Mouse (Mus musculus) embryonic fibroblast, embryonic 13.5 days (primary cell): ENCODE data around the gene Hmcn1. TPM values are rescaled to one million over a fixed set of nuclear protein-coding genes. Genes with fewer than 3 reads are reported as not detected.

Experiments used
- H3K27ac ChIP-seq: 2 replicates; pipeline ENCODE4 v1.5.1; 2012; ENCODE audit warnings: low read length, control low read depth, inconsistent platforms; ENCODE audit not compliant: insufficient read depth
- H3K4me1 ChIP-seq: 2 replicates; pipeline ENCODE4 v1.6.1; 2011; ENCODE audit warnings: low read length; ENCODE audit not compliant: control insufficient read depth, insufficient read depth
- H3K4me3 ChIP-seq: 2 replicates; pipeline ENCODE4 v1.5.1; 2011; ENCODE audit warnings: mild to moderate bottlenecking, control low read depth, low read length; ENCODE audit not compliant: insufficient read depth
- CTCF ChIP-seq: IDR thresholded peaks from 2 replicates; pipeline ENCODE4 v1.5.1; 2011; ENCODE audit warnings: mild to moderate bottlenecking, control low read depth, low read length, moderate library complexity, borderline replicate concordance; ENCODE audit not compliant: insufficient read depth
- POLR2A ChIP-seq: IDR thresholded peaks from 2 replicates; pipeline ENCODE4 v1.6.1; 2011; ENCODE audit warnings: low read depth, mild to moderate bottlenecking, control low read depth, low read length, moderate library complexity
- polyA plus RNA-seq: library from polyadenylated mRNA; stranded (reverse); fragments of >200 nt; gene quantifications from 2 replicates; pipeline ENCODE4 v1.2.4, GENCODE M21; 2011; ENCODE audit warnings: low read depth; ENCODE audit not compliant: missing spikeins, insufficient read length

Hmcn1 gene
- polyA plus RNA-seq, 1 experiment: 24.8 TPM

DNA sequence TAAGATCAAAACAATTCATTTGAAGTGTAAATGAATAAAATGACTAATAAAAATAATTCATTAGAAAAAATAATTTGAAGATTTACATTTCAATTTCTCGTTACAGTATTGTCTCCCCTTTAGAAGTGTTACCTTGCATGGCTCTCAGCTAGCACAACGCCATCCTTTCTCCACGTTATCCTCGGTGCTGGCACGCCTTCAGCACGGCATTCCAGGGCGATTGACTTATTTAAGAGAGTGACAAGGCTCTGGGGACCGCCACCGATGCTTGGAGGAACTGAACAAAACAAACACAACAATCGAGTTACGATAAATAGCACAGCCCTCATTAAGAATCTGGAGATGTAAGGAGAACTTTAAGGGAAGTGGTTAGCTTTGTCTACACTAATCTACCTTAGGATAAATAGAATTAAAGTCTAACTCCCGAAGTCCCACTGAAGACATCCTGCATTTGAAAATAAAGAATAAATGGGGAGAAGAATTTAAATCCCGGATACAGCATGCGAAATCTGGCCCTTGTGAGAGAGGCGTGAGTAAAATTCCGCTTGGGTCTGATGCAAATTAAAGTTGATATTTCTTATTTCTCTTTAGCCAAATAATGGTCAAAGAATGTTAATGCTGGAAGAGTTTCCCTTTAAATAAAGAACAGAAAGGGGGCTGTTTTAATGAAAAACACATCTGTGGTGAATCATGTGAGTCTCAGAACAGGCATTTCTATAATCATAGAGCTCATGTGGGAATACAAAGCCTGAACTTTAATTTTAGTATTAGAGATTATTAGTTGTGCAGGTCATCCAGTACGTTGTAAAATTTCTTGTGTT lies 362.0 kb downstream of the Hmcn1 start:
- TF ChIP-seq POLR2A (no peak), CTCF (no peak)
- Histone ChIP-seq H3K4me1 (peaks cover 5% of the 10 kb centered on the region), H3K4me3 (no peak overlapping the region), H3K27ac (peak overlapping the region; percentile 24; the same call in 1 of the 2 replicates)

DNA sequence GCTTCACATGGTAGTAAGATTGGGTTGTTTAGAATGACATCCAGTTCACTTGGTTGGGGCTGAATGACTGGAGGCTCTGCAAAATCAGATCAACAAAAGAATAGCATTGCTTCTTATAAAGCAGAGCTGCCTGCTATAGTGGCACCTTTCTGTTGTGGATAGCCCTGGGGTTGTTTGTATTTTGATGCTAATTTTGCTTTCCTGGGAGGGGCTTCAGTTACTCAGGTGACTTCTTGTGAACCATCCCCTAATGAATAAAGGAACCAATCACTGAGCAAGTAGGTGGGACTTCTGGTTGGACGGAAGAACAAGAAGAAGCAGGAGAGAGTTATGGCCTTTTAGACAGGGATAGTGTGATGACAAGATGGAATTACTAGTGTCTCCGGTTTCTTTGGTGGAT lies 370.0 kb downstream of the Hmcn1 start:
- Histone ChIP-seq H3K4me3 (no peak overlapping the region), H3K27ac (no peak overlapping the region), H3K4me1 (no peaks in the 10 kb centered on the region)
- TF ChIP-seq POLR2A: no peak
- TF ChIP-seq CTCF: no peak

DNA sequence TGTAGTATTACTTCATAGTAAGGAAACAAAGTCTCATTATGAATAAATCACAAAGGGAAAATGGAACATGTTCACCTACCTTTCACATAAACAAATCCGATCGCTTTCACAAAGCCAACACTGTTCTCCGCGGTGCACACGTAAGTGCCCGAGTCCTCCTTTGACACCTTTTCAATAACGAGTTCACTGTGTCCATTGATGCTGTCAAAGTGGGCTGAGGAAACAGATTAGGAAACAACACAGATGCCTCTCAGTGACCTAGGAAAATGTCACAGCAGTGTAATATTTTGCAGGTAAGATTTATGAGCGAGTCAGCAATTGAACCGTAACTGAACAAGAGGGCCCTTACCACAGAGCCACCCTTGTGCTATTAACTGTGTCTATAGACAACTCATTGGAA lies 382.7 kb downstream of the Hmcn1 start:
- H3K4me3 ChIP-seq: no peak overlapping the region
- H3K4me1 ChIP-seq: no peaks in the 10 kb centered on the region
- TF ChIP-seq POLR2A (no peak), CTCF (no peak)
- H3K27ac ChIP-seq: no peak overlapping the region

DNA sequence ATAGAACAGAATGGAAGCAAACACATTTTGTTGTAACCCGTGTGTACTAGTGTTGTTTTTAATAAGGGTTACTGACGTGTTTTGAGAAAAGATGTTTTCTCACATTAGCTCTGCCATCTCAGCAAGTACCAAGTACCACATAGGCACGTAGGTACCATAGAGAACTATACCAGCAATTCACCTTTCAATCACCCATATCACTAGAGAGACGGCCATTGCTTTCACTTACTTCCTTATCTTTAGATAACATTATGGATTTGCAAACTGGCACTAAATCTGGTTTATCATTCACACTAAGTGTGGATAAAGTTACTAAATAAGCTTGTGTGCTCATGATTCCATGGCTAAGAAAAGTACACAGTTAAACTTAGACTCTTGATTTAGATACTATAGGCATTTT lies 387.1 kb downstream of the Hmcn1 start:
- Histone ChIP-seq H3K4me1 (no peaks in the 10 kb centered on the region), H3K4me3 (no peak overlapping the region), H3K27ac (no peak overlapping the region)
- TF ChIP-seq POLR2A: no peak
- TF ChIP-seq CTCF: no peak

- Histone ChIP-seq H3K4me3 (no peak overlapping the region), H3K4me1 (no peaks in the 10 kb centered on the region), H3K27ac (no peak overlapping the region)
- TF ChIP-seq POLR2A: no peak
- TF ChIP-seq CTCF: no peak
Measured at GRCm38 (mm10) chr1:150593614-150594013, 399.6 kb downstream of the Hmcn1 start.

- no peak overlapping the region for H3K27ac ChIP-seq
Measured at GRCm38 (mm10) chr1:150591253-150591652, 402.0 kb downstream of the Hmcn1 start.

GRCm38 (mm10) chr1:150587410-150587809 lies 405.8 kb downstream of the Hmcn1 start:
- no peaks in the 10 kb centered on the region for H3K4me1 ChIP-seq
- H3K27ac ChIP-seq: no peak overlapping the region
- TF ChIP-seq POLR2A (no peak), CTCF (no peak)
- H3K4me3 ChIP-seq: no peak overlapping the region

More at GRCm38 (mm10) chr1:150591253-150591652, 402.0 kb downstream of the Hmcn1 start:
- Histone ChIP-seq H3K4me3 (no peak overlapping the region), H3K4me1 (no peaks in the 10 kb centered on the region)
- TF ChIP-seq POLR2A (no peak), CTCF (no peak)

DNA sequence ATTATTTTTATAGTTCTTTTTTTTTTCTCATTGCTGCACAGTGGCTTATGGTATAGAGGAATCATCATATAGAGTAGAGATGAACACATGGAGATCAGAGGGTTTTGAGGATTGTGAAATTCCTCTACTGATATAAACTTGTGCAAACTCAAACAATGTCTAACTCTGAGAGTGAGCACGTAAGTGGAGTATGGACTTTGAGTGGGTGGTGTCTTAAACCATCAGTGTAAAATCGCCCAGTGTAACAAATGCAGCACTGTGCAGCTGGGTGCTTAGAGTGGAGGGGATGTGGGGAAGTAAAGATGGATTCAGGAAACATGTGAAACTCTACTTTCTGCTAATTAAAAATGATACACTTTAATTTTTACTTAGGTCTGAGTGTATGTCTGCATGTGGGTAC lies 408.8 kb downstream of the Hmcn1 start:
- Histone ChIP-seq H3K4me1 (no peaks in the 10 kb centered on the region), H3K4me3 (no peak overlapping the region), H3K27ac (no peak overlapping the region)
- no peak for TF ChIP-seq CTCF
- TF ChIP-seq POLR2A: no peak

- Histone ChIP-seq H3K4me3 (no peak overlapping the region), H3K27ac (no peak overlapping the region), H3K4me1 (no peaks in the 10 kb centered on the region)
- no peak for TF ChIP-seq POLR2A
- TF ChIP-seq CTCF: no peak
Measured at GRCm38 (mm10) chr1:150583734-150584133, 409.5 kb downstream of the Hmcn1 start.

DNA sequence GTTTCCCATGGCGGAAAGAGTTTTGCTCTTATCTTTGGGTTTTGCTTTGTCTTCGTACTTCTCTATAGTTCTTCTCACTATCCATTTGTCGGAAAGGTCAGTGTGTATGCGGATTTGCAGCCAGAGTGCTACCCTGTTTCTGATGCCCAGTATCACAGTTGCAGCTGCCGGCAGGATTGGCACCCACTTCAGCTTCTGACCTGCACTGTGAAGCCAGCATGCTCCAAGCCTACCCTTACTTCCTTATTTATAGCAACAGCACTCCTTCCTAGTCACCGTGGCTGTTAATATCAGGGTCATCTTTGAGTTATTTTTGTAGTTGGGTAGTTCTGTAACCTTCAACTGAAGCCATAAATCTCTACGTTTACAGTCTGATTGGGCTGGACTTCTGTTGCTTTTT lies 412.7 kb downstream of the Hmcn1 start:
- Histone ChIP-seq H3K4me3 (no peak overlapping the region), H3K27ac (no peak overlapping the region), H3K4me1 (peaks cover 4% of the 10 kb centered on the region; the same call in 1 of the 2 replicates)
- TF ChIP-seq CTCF (no peak), POLR2A (no peak)
